Mouse (Mus musculus): ENCODE results near the gene Gm49721. TPM values are rescaled to one million over a fixed set of nuclear protein-coding genes. Genes with fewer than 3 reads are reported as not detected.
A peak's percentile ranks its signal among the peaks of the same experiment; 100 is the strongest.
"Not testable (repeated sequence)": the region's sequence is repeated elsewhere in the genome, so short reads cannot be mapped to it uniquely, and the experiment has no call there.

Gene Gm49721
- total and polyA plus RNA-seq, 2 experiments from 2014 or later, result 0.22 to 4.6 TPM

DNA sequence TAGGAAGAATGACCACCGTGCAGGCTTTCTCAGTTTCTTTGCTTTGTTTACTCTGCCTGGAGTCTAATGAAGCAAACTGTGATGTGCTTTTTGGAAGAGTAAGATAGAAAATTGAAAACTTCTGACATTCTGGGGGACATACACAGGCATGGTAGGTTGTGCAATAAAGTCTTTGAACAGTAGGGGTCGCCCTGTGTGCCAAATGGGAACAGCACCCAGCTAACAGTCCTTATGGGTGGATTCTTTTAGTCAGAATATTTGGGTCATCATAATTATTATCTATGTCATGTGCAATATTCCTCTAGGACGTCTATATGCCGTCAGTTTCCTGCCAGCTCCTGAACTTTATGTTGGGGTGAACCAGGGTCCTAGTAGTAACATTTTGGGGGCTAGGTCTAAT is 100.9 kb downstream of the Gm49721 start:
- ATAC-seq (ENCODE audit: low FRiP score); H3K4me2 ChIP-seq (ENCODE audit: low read depth, low read length, poor library complexity, severe bottlenecking); DNase-seq (ENCODE audit: low spot score); H3K27ac ChIP-seq (ENCODE audit: low read depth, low read length); H3K27me3 ChIP-seq (ENCODE audit: insufficient read depth, low read length); H3K4me1 ChIP-seq (ENCODE audit: insufficient read depth, low read length); H3K36me3 ChIP-seq (ENCODE audit: insufficient read depth, low read length); H3K9me3 ChIP-seq (ENCODE audit: low read length); H3K9ac ChIP-seq (replicated peaks; ENCODE audit: low read length, poor library complexity, severe bottlenecking); H3K4me3 ChIP-seq (ENCODE audit: low read depth, low read length): not testable (repeated sequence)
- TF ChIP-seq CTCF (IDR thresholded peaks at IDR 0.05), result peak; percentile 51
- WGBS, result 0% methylated on average over 1 of the region's 4 CpGs

- not testable (repeated sequence) for H3K9me3 ChIP-seq (ENCODE audit: low read length); H3K27ac ChIP-seq (ENCODE audit: low read depth, low read length); H3K27me3 ChIP-seq (ENCODE audit: insufficient read depth, low read length); H3K36me3 ChIP-seq (ENCODE audit: insufficient read depth, low read length); H3K4me1 ChIP-seq (ENCODE audit: insufficient read depth, low read length); H3K4me2 ChIP-seq (ENCODE audit: low read depth, low read length, poor library complexity, severe bottlenecking); DNase-seq (ENCODE audit: low spot score); ATAC-seq (ENCODE audit: low FRiP score); H3K4me3 ChIP-seq (ENCODE audit: low read depth, low read length); H3K9ac ChIP-seq (replicated peaks; ENCODE audit: low read length, poor library complexity, severe bottlenecking)
- no CpG with 5 or more reads among the region's 5 CpGs for WGBS
Measured at GRCm38 (mm10) chr17:7084523-7084922, 105.8 kb downstream of the Gm49721 start.

GRCm38 (mm10) chr17:7085469-7086168 is 106.9 kb downstream of the Gm49721 start:
- H3K4me1 ChIP-seq (ENCODE audit: insufficient read depth, low read length); DNase-seq (ENCODE audit: low spot score); H3K4me2 ChIP-seq (ENCODE audit: low read depth, low read length, poor library complexity, severe bottlenecking); ATAC-seq (ENCODE audit: low FRiP score); H3K9me3 ChIP-seq (ENCODE audit: low read length); H3K4me3 ChIP-seq (ENCODE audit: low read depth, low read length); H3K27me3 ChIP-seq (ENCODE audit: insufficient read depth, low read length); H3K36me3 ChIP-seq (ENCODE audit: insufficient read depth, low read length); H3K9ac ChIP-seq (replicated peaks; ENCODE audit: low read length, poor library complexity, severe bottlenecking); H3K27ac ChIP-seq (ENCODE audit: low read depth, low read length): not testable (repeated sequence)
- no CpG with 5 or more reads among the region's 12 CpGs for WGBS

DNA sequence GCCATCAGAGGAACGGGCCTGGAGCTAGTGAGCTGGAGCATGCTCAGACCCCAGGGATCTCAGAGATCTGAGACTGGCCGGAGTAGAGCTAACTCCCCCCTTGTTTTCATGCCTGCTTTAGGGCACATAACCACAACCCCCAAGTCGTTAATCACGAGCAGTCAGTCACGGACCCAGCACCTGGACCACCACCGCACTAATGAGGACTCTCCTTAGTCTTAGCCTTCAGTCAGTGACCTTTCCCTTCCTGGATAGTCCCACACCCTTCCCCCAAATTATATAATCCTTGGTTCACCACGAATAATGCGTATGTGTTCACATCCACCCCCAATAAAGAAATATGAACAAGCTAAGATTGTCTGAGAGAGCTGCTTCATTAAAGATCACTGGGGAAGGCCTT is 108.1 kb downstream of the Gm49721 start:
- H3K9me3 ChIP-seq (ENCODE audit: low read length); H3K27me3 ChIP-seq (ENCODE audit: insufficient read depth, low read length); H3K4me3 ChIP-seq (ENCODE audit: low read depth, low read length); H3K4me1 ChIP-seq (ENCODE audit: insufficient read depth, low read length); H3K27ac ChIP-seq (ENCODE audit: low read depth, low read length); H3K9ac ChIP-seq (replicated peaks; ENCODE audit: low read length, poor library complexity, severe bottlenecking); DNase-seq (ENCODE audit: low spot score); H3K4me2 ChIP-seq (ENCODE audit: low read depth, low read length, poor library complexity, severe bottlenecking); H3K36me3 ChIP-seq (ENCODE audit: insufficient read depth, low read length); ATAC-seq (ENCODE audit: low FRiP score): not testable (repeated sequence)
- WGBS, result 78% methylated on average over 5 of the region's 8 CpGs

Other genes with a start within 250 kb of the Gm49721 start
- 19.5 and 33.8 TPM in 2 replicates for gene Ezr, start 196.1 kb upstream of the Gm49721 start, total RNA-seq (2014; rRNA removed)
- gene Ezr, start 196.1 kb upstream of the Gm49721 start, polyA plus RNA-seq (2015; fragmentation: Nextera tagmentation; extraction: Ambion mirVana), result 27.3 and 28.5 TPM in 2 replicates
- gene Rsph3b, start 30.2 kb upstream of the Gm49721 start, total RNA-seq (2014; rRNA removed), result 28.3 and 28.9 TPM in 2 replicates
- gene Rsph3b, start 30.2 kb upstream of the Gm49721 start, polyA plus RNA-seq (2015; fragmentation: Nextera tagmentation; extraction: Ambion mirVana), result 59.7 and 64.4 TPM in 2 replicates
- 35.8 and 42.5 TPM in 2 replicates for gene Tagap1, start 17.7 kb upstream of the Gm49721 start, total RNA-seq (2014; rRNA removed)
- 57.0 and 58.5 TPM in 2 replicates for gene Tagap1, start 17.7 kb upstream of the Gm49721 start, polyA plus RNA-seq (2015; fragmentation: Nextera tagmentation; extraction: Ambion mirVana)
- 12.6 and 21.9 TPM in 2 replicates for gene Rnaset2b, start 8.3 kb upstream of the Gm49721 start, total RNA-seq (2014; rRNA removed)
- 79.6 and 83.9 TPM in 2 replicates for gene Rnaset2b, start 8.3 kb upstream of the Gm49721 start, polyA plus RNA-seq (2015; fragmentation: Nextera tagmentation; extraction: Ambion mirVana)
- not detected in 2 replicates for gene Gm1604a, start 46.7 kb downstream of the Gm49721 start, total RNA-seq (2014; rRNA removed)
- 0.43 and 0.56 TPM in 2 replicates for gene Gm1604a, start 46.7 kb downstream of the Gm49721 start, polyA plus RNA-seq (2015; fragmentation: Nextera tagmentation; extraction: Ambion mirVana)
- 33.2 and 34.2 TPM in 2 replicates for gene Rps6ka2, start 191.2 kb downstream of the Gm49721 start, total RNA-seq (2014; rRNA removed)
- gene Rps6ka2, start 191.2 kb downstream of the Gm49721 start, polyA plus RNA-seq (2015; fragmentation: Nextera tagmentation; extraction: Ambion mirVana), result 14.7 and 16.8 TPM in 2 replicates

Measured in midbrain, postnatal 0 days (tissue).